Mouse (Mus musculus) stomach, embryonic 16.5 days (tissue): ENCODE measurements around the gene Dnajc28. TPM values are rescaled to one million over a fixed set of nuclear protein-coding genes. Genes with fewer than 3 reads are reported as not detected.
"Not testable (repeated sequence)": the region's sequence is repeated elsewhere in the genome, so short reads cannot be mapped to it uniquely, and the experiment has no call there.

ENCODE experiments used
- ATAC-seq: fragments of 200-750 bp; cut with Nextera tagmentation; 2 replicates; pipeline ENCODE4 v1.8.0; 2017; ENCODE audit warnings: moderate number of reproducible peaks, moderate TSS enrichment; ENCODE audit not compliant: insufficient read depth, low FRiP score
- H3K27ac ChIP-seq: fragments of 300-500 bp; sonication (generic); 2 replicates; pipeline ENCODE4 v1.5.1; 2014; ENCODE audit warnings: low read length
- H3K27me3 ChIP-seq: fragments of 300-500 bp; sonication (generic); 2 replicates; pipeline ENCODE4 v1.6.1; 2014; ENCODE audit warnings: low read length, control low read depth, mixed read lengths; ENCODE audit not compliant: control insufficient read depth, insufficient read depth
- H3K36me3 ChIP-seq: fragments of 300-500 bp; sonication (generic); 2 replicates; pipeline ENCODE4 v1.6.1; 2014; ENCODE audit warnings: low read length; ENCODE audit not compliant: control insufficient read depth, insufficient read depth
- H3K4me1 ChIP-seq: fragments of 300-500 bp; sonication (generic); 2 replicates; pipeline ENCODE4 v1.6.1; 2014; ENCODE audit warnings: low read length, control low read depth, mixed read lengths; ENCODE audit not compliant: control insufficient read depth, insufficient read depth
- H3K4me2 ChIP-seq: fragments of 300-500 bp; sonication (generic); 2 replicates; pipeline ENCODE4 v1.6.1; 2014; ENCODE audit warnings: low read depth, low read length, mixed read lengths
- H3K4me3 ChIP-seq: fragments of 300-500 bp; sonication (generic); replicated peaks from 2 replicates; pipeline ENCODE4 v1.5.1; 2014; ENCODE audit warnings: mild to moderate bottlenecking, low read length
- H3K9ac ChIP-seq: fragments of 300-500 bp; sonication (generic); 2 replicates; pipeline ENCODE4 v1.6.1; 2014; ENCODE audit warnings: low read length
- H3K9me3 ChIP-seq: fragments of 300-500 bp; sonication (generic); replicated peaks from 2 replicates; pipeline ENCODE4 v1.6.1; 2016; ENCODE audit warnings: low read length, control low read depth; ENCODE audit not compliant: control insufficient read depth
- WGBS: fragments of 180-500 bp; shearing (Covaris S2); extraction: QIAGEN DNeasy Blood & Tissue Kit; methylation state at CpG from one replicate; pipeline ENCODE4 v1.1.7; 2014; 5-methylcytosine and 5-hydroxymethylcytosine counted together
- polyA plus RNA-seq: library from polyadenylated mRNA; unstranded; fragments of >200 nt; fragmentation: Nextera tagmentation; extraction: Ambion mirVana; gene quantifications from 2 replicates; pipeline ENCODE4 v1.2.1, GENCODE M21; 2015

Dnajc28 gene
- polyA plus RNA-seq, 1 experiment from 2014 or later, result 2.7 TPM

DNA sequence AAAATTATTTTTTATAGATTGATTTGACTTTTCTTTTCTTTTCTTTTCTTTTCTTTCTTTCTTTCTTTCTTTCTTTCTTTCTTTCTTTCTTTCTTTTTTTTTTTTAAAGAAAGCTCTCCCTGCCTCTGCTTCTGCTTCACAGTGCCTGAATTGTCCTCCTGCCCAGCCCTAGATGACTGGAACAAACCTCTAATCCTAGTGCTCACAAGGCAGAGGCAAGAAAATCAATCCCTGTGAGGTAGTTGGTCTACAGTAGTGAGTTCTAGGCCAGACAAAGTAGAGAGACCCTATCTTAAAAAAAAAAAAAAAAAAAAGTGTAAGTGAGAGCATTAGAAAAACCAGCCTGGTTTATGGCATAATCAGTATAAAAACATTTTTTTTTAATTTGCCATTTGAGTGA, 31.0 kb upstream of the Dnajc28 start:
- Histone ChIP-seq H3K27ac (no peak overlapping the region), H3K4me3 (no peak overlapping the region), H3K27me3 (no peaks in the 10 kb centered on the region), H3K9ac (no peak overlapping the region), H3K4me2 (no peak overlapping the region), H3K36me3 (peaks cover 13% of the 10 kb centered on the region), H3K4me1 (peaks cover 7% of the 10 kb centered on the region), H3K9me3 (no peaks in the 10 kb centered on the region)
- ATAC-seq, result no peak

DNA sequence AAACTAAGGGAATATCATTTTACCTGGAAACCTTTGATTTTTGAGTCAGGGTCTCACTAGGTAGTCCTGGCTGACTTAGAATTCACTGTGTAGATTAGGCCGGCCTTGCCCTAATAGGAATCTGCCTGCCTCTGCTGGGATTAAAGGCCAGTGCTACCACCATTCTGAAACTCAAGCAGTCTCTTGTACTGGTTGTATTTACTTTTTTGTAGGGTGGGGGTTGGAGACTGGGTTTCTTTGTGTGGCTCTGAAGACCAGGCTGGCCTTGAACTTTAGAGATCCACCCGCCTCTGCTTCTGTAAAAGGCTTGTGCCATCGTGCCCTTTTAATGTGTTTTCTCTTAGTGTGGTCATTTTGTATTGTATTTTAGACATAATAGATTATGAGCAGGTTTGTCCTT, 30.4 kb upstream of the Dnajc28 start:
- ATAC-seq, result no peak
- H3K9me3 ChIP-seq, result no peaks in the 10 kb centered on the region
- H3K27me3 ChIP-seq, result no peaks in the 10 kb centered on the region
- peak overlapping the region; percentile 58 for H3K4me2 ChIP-seq
- H3K27ac ChIP-seq, result no peak overlapping the region
- H3K36me3 ChIP-seq, result peaks cover 11% of the 10 kb centered on the region
- H3K4me1 ChIP-seq, result peaks cover 7% of the 10 kb centered on the region
- H3K9ac ChIP-seq, result 0 out of 2 replicates have a peak overlapping the region, but pooled peaks have one; percentile 8
- WGBS, result 43% methylated on average over 3 of the region's 3 CpGs
- peak overlapping the region; percentile 79 for H3K4me3 ChIP-seq

- ATAC-seq, result peak; percentile 40
- H3K27ac ChIP-seq, result peak overlapping the region; percentile 100
- 1% methylated on average over 25 of the region's 25 CpGs for whole genome bisulfite sequencing
Observed at GRCm38 (mm10) chr16:91648220-91648550, 29.4 kb upstream of the Dnajc28 start.

GRCm38 (mm10) chr16:91647461-91648219, 28.8 kb upstream of the Dnajc28 start, which contains the start of gene Son:
Son (plus strand) TSS chr16:91647506.
- Histone ChIP-seq H3K27ac (peak within 1 kb of the TSS; percentile 100), H3K4me1 (peaks cover 7% of the 10 kb centered on the region), H3K36me3 (peaks cover 11% of the 10 kb centered on the region), H3K9me3 (no peaks in the 10 kb centered on the region), H3K9ac (peak within 1 kb of the TSS; percentile 94), H3K27me3 (no peaks in the 10 kb centered on the region), H3K4me3 (peak within 1 kb of the TSS; percentile 79), H3K4me2 (peak within 1 kb of the TSS; percentile 99)
- ATAC-seq, result peak; percentile 96
- WGBS, result under 1% methylated on average over 69 of the region's 70 CpGs

More at GRCm38 (mm10) chr16:91648220-91648550, 29.4 kb upstream of the Dnajc28 start:
- peak overlapping the region; percentile 58 for H3K4me2 ChIP-seq
- peaks cover 7% of the 10 kb centered on the region for H3K4me1 ChIP-seq
- no peaks in the 10 kb centered on the region for H3K9me3 ChIP-seq
- peak overlapping the region; percentile 94 for H3K9ac ChIP-seq
- peak overlapping the region; percentile 79 for H3K4me3 ChIP-seq
- no peaks in the 10 kb centered on the region for H3K27me3 ChIP-seq
- peaks cover 11% of the 10 kb centered on the region for H3K36me3 ChIP-seq

DNA sequence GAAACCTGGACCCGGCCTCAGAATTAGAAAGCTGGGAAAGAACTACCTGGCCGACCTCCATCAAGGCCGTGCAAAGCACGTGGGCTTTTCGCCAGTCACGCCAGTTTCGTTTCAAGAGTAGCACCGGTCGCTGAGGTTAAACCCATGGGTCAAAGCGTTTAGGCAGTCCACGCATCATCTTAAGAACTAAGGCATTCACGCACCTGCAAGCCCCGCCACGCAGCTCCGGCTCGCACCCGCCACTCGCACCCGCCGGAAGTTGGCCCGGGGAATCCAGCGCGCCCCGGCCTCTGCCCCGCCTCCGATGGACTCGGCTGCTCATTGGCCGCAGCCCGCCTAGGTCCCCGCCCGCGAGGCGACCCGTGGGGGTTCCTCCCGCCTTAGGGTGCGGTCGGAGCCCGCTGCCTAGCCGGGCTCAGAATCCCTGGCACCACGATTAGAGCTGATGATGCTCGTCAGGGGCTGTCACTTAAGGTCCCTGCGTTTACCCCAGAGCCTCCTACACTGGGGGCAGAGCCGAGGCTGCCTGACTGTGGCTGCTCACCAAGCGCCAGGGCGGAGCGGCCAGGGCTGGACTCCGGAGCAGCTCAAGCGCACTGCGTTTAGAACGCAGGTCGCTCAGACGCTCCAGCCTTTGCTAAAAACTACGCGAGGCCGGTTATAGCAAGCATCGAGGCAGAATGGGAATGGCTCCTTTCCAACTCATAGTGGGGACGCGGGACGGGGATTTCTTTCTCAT, 28.0 kb upstream of the Dnajc28 start, which contains the start of gene Gart:
TSS of gene Gart (minus strand) at position 272 of the 739 bp plus-strand sequence.
- Histone ChIP-seq H3K9me3 (no peaks in the 10 kb centered on the region), H3K27me3 (no peaks in the 10 kb centered on the region), H3K36me3 (peaks cover 3% of the 10 kb centered on the region; the same call in 1 of the 2 replicates), H3K9ac (peak within 1 kb of the TSS; percentile 94), H3K4me1 (peaks cover 4% of the 10 kb centered on the region), H3K4me3 (peak within 1 kb of the TSS; percentile 79), H3K27ac (peak within 1 kb of the TSS; percentile 100), H3K4me2 (peak within 1 kb of the TSS; percentile 99)
- ATAC-seq, result peak; percentile 91
- under 1% methylated on average over 59 of the region's 59 CpGs for WGBS

DNA sequence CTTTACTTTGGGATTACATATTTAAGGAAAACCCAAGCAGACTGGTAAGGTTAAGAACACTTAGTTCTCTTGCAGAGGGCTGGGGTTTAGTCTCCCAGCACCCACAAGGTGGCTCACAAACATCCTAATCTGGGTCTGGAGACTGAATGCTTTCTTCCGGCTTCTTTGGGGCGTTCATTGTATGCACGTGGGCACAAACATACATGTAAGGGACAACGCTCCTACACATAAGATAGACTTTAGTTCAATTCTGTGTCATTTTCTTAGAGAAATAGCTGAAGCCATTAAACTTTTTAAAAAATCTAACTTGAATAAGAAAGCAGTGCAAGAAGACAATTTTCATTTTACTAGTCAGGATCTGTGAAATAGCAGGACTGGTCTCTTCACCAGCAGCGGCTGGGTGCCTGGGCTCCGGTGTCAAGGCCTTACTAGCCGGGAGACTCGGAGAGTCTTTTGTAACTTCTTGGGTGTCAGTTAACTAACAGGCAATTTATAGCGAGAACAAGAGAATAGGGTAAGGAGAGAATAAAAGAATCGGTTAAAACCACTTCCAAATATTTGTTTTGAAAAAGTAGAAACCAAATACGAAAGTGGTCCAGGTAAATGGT, 27.3 kb upstream of the Dnajc28 start:
- Histone ChIP-seq H3K4me2 (peak overlapping the region; percentile 99), H3K36me3 (peaks cover 4% of the 10 kb centered on the region; the same call in 1 of the 2 replicates)
- 2% methylated on average over 11 of the region's 11 CpGs for WGBS

DNA sequence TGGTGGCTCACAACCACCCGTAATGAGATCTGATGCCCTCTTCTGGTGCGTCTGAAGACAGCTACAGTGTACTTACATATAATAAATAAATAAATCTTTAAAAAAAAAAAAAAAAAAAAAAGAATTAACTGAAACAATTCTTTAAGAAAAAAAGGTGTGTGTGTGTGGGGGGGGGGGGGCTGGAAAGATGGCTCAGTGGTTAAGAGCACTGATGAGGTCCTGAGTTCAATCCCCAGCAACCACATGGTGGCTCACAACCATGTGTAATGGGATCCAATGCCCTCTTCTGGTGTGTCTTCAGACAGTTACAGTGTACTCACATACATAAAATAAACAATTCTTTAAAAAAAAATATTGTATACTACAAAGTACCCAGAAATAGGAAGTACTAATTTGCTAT, 26.6 kb upstream of the Dnajc28 start:
- not testable (repeated sequence) for H3K4me1 ChIP-seq, H3K9ac ChIP-seq, H3K36me3 ChIP-seq, H3K4me2 ChIP-seq, H3K4me3 ChIP-seq, ATAC-seq, H3K27ac ChIP-seq, H3K27me3 ChIP-seq, H3K9me3 ChIP-seq
- no CpG with 5 or more reads among the region's 2 CpGs for WGBS

More for the DNA sequence above, 27.3 kb upstream of the Dnajc28 start:
- Histone ChIP-seq H3K27me3 (no peaks in the 10 kb centered on the region), H3K4me1 (peaks cover 4% of the 10 kb centered on the region), H3K9ac (peak overlapping the region; percentile 94), H3K27ac (peak overlapping the region; percentile 100), H3K9me3 (no peaks in the 10 kb centered on the region), H3K4me3 (peak overlapping the region; percentile 79)
- ATAC-seq, result no peak

DNA sequence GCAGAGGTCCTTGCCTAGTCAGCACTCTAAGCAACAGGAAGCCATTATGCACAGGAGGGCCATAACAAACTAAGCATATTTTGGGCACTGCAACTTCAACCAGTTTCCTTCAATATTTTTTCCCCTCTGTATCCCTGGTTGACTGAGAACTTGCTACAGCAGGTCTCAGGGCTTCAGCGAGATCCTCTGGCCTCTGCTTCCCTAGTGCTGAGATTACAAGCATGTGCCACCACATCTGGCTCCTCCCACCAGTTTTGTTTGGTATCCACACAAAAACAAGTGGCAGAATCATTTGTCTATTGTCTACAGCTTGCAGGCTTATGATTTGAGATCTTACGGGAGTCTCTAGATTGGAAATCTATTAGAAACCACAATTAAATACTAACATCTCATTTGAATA, 26.1 kb upstream of the Dnajc28 start:
- H3K27me3 ChIP-seq, result no peaks in the 10 kb centered on the region
- H3K9me3 ChIP-seq, result no peaks in the 10 kb centered on the region
- no peak for ATAC-seq
- no peak overlapping the region for H3K27ac ChIP-seq
- H3K4me2 ChIP-seq, result no peak overlapping the region
- H3K4me1 ChIP-seq, result peaks cover 4% of the 10 kb centered on the region
- WGBS, result 79% methylated on average over 2 of the region's 2 CpGs
- H3K4me3 ChIP-seq, result no peak overlapping the region
- no peak overlapping the region for H3K9ac ChIP-seq
- H3K36me3 ChIP-seq, result peaks cover 7% of the 10 kb centered on the region; the same call in 1 of the 2 replicates

DNA sequence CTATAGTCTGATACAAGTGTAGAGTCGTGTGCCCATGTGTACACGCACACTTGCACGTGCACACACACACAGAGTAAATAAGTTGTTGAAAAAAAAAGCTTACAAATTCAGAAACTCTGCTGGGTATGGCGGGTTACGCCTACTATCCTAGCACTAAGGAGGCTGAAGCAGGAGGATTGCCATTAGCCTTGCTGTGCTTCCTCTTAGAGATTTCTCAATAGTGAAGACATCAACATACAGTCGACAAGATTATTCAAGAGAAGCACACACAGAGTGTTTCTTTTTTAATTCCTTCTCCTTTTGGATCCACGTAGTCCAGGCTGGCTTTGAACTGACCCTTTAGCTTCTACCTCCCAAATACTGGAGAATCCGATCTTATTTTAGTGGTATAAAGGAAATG, 21.3 kb upstream of the Dnajc28 start:
- Histone ChIP-seq H3K4me3 (no peak overlapping the region), H3K36me3 (peaks cover 22% of the 10 kb centered on the region), H3K9me3 (no peaks in the 10 kb centered on the region), H3K9ac (no peak overlapping the region), H3K4me1 (no peaks in the 10 kb centered on the region), H3K4me2 (no peak overlapping the region), H3K27ac (no peak overlapping the region), H3K27me3 (no peaks in the 10 kb centered on the region)
- no peak for ATAC-seq
- 91% methylated on average over 8 of the region's 8 CpGs for WGBS
